Mouse (Mus musculus) stomach, embryonic 16.5 days (tissue): ENCODE measurements around the gene Anks1b. TPM values are rescaled to one million over a fixed set of nuclear protein-coding genes. Genes with fewer than 3 reads are reported as not detected.
A peak's percentile ranks its signal among the peaks of the same experiment; 100 is the strongest.

ENCODE experiments used
- ATAC-seq: fragments of 200-750 bp; cut with Nextera tagmentation; 2 replicates; pipeline ENCODE4 v1.8.0; 2017; ENCODE audit warnings: moderate number of reproducible peaks, moderate TSS enrichment; ENCODE audit not compliant: insufficient read depth, low FRiP score
- H3K27ac ChIP-seq: fragments of 300-500 bp; sonication (generic); 2 replicates; pipeline ENCODE4 v1.5.1; 2014; ENCODE audit warnings: low read length
- H3K27me3 ChIP-seq: fragments of 300-500 bp; sonication (generic); 2 replicates; pipeline ENCODE4 v1.6.1; 2014; ENCODE audit warnings: low read length, control low read depth, mixed read lengths; ENCODE audit not compliant: control insufficient read depth, insufficient read depth
- H3K36me3 ChIP-seq: fragments of 300-500 bp; sonication (generic); 2 replicates; pipeline ENCODE4 v1.6.1; 2014; ENCODE audit warnings: low read length; ENCODE audit not compliant: control insufficient read depth, insufficient read depth
- H3K4me1 ChIP-seq: fragments of 300-500 bp; sonication (generic); 2 replicates; pipeline ENCODE4 v1.6.1; 2014; ENCODE audit warnings: low read length, control low read depth, mixed read lengths; ENCODE audit not compliant: control insufficient read depth, insufficient read depth
- H3K4me2 ChIP-seq: fragments of 300-500 bp; sonication (generic); 2 replicates; pipeline ENCODE4 v1.6.1; 2014; ENCODE audit warnings: low read depth, low read length, mixed read lengths
- H3K4me3 ChIP-seq: fragments of 300-500 bp; sonication (generic); replicated peaks from 2 replicates; pipeline ENCODE4 v1.5.1; 2014; ENCODE audit warnings: mild to moderate bottlenecking, low read length
- H3K9ac ChIP-seq: fragments of 300-500 bp; sonication (generic); 2 replicates; pipeline ENCODE4 v1.6.1; 2014; ENCODE audit warnings: low read length
- H3K9me3 ChIP-seq: fragments of 300-500 bp; sonication (generic); replicated peaks from 2 replicates; pipeline ENCODE4 v1.6.1; 2016; ENCODE audit warnings: low read length, control low read depth; ENCODE audit not compliant: control insufficient read depth
- WGBS: fragments of 180-500 bp; shearing (Covaris S2); extraction: QIAGEN DNeasy Blood & Tissue Kit; methylation state at CpG from one replicate; pipeline ENCODE4 v1.1.7; 2014; 5-methylcytosine and 5-hydroxymethylcytosine counted together
- polyA plus RNA-seq: library from polyadenylated mRNA; unstranded; fragments of >200 nt; fragmentation: Nextera tagmentation; extraction: Ambion mirVana; gene quantifications from 2 replicates; pipeline ENCODE4 v1.2.1, GENCODE M21; 2015

Anks1b gene
- 1.3 and 1.4 TPM in 2 replicates for polyA plus RNA-seq

DNA sequence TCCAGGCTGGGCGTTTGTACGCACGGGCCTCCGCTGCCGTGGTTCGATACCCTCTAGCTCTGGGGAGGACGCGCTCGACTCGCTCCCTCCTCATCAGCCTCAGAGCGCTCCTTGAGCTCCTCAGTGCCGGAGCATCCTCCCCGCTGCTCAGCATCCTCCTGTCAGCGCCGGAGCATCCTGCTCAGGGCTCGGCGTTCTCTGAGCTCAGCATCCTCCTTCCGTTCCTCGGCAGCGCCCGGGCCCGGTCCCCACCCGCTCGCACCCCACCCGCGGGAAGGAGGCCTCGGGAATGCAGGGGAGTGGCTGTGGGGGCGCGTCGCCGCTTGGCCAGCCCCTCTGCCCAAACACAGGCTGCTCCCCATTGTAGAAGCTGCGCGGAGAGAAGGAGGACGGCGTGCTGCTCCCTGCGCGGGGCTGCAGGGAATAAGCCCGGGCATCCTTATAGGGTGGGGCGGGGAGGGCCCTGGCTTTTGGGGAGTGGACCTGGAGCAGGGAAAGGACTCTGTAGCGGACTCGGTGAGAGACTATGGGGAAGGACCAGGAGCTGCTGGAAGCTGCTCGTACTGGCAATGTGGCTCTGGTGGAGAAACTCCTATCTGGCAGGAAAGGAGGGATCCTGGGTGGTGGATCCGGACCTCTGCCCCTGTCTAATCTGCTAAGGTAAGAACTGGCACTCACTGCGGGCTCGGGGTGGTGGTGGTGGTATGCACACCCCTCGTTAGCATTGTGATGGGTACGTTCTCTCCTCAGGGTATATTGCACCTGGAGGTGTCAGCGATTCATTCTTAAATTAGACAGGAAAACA lies at the start of gene Anks1b:
Anks1b (plus strand) TSS at position 364 of the 805 bp plus-strand sequence.
- Histone ChIP-seq H3K4me3 (peak within 1 kb of the TSS; percentile 60), H3K36me3 (no peaks in the 10 kb centered on the region), H3K4me1 (peaks cover 10% of the 10 kb centered on the region), H3K27ac (no peak within 1 kb of the TSS), H3K27me3 (peaks cover 18% of the 10 kb centered on the region), H3K9ac (peak within 1 kb of the TSS; percentile 62), H3K9me3 (no peaks in the 10 kb centered on the region), H3K4me2 (peak within 1 kb of the TSS; percentile 98)
- ATAC-seq = peak; percentile 61
- WGBS = under 1% methylated on average over 48 of the region's 48 CpGs

DNA sequence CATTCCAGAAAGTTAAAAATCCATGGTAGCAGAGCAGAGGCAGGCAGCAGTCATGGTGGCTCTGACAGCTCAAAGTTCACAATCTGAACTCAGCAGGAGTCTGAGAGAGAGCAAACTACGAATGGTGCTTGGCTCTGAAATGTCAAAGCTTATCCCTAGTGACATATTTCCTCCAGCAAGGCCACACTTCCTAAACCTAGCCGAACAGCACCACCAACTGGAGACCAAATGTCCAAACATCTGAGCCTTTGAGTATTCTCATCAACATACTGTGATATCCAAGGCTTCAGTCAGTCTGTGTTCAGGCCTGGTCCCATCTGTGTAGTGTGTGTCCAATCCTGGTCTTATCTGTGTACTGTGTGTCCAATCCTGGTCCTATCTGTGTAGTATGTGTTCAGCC lies 49.4 kb upstream of the Anks1b start:
- Histone ChIP-seq H3K4me3 (no peak overlapping the region), H3K4me1 (no peaks in the 10 kb centered on the region), H3K9ac (no peak overlapping the region), H3K27me3 (no peaks in the 10 kb centered on the region), H3K9me3 (no peaks in the 10 kb centered on the region), H3K36me3 (no peaks in the 10 kb centered on the region), H3K4me2 (no peak overlapping the region), H3K27ac (no peak overlapping the region)
- WGBS = 29% methylated on average over 2 of the region's 2 CpGs
- ATAC-seq = no peak

DNA sequence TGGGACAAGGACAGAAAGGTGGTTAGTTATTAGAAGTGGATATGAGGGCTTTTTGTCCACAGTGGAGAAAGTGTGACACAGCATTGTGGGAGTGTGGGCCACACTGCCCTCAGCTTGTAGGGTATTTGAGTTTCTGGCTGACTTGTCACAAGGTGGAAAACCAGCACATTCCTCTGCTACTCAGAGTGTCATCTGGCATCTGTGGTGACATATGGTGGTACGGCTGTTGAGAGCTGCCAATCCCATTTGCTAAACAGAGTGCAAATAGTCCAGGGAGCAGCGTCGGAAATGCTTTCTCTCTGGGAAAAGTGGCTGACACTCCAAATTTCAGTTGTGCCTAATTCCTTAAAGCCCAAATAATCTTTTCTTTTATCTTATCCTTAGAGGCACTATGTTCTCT lies 46.4 kb upstream of the Anks1b start:
- H3K4me1 ChIP-seq = no peaks in the 10 kb centered on the region
- H3K27me3 ChIP-seq = no peaks in the 10 kb centered on the region
- H3K27ac ChIP-seq = no peak overlapping the region
- no peak overlapping the region for H3K4me3 ChIP-seq
- H3K4me2 ChIP-seq = no peak overlapping the region
- no peaks in the 10 kb centered on the region for H3K36me3 ChIP-seq
- ATAC-seq = no peak
- H3K9me3 ChIP-seq = no peaks in the 10 kb centered on the region
- 59% methylated on average over 3 of the region's 3 CpGs for WGBS
- H3K9ac ChIP-seq = no peak overlapping the region

DNA sequence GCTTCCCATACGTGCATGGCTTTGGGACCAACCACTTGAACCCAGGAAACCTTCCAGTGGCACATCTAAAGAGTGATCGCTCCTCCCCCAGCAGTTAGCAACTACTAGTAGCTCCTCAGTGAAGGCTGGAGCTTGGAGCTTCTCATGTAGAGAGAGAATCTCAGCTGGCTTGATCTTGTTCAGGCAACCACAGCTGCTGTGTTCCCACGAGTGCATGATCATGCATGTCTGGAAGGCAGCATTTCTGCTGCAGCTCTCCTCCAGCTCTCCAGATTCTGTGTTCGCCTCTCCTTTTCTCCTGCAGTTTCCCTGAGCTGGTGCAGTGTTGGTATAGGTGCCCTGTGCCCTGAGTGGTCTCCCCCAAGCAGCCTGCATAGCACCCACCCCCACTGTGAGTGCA lies 41.0 kb upstream of the Anks1b start:
- Histone ChIP-seq H3K27ac (no peak overlapping the region), H3K4me3 (no peak overlapping the region), H3K36me3 (no peaks in the 10 kb centered on the region), H3K27me3 (no peaks in the 10 kb centered on the region), H3K9me3 (no peaks in the 10 kb centered on the region), H3K9ac (no peak overlapping the region), H3K4me2 (no peak overlapping the region), H3K4me1 (no peaks in the 10 kb centered on the region)
- ATAC-seq = no peak
- WGBS = 64% methylated on average over 4 of the region's 4 CpGs

DNA sequence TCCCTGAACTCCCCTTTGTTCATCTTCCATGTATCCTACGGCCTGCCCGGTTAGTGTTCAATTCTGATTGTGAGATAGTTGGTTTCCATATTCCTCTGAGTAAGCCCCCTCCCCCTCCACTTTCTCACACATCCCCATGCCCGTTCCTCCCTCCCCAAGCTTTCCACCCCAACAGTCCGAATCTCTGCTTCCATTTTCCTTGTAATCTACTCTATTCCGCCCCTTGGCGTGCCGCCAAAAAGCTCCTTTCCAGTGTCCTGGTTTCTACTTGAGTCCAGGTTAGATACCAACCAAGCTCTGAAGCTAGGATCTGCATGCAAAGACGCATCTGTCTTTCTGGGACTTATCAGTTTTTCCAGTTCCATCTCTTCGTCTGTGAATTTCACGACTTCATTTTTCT lies 40.1 kb upstream of the Anks1b start:
- Histone ChIP-seq H3K4me2 (no peak overlapping the region), H3K27ac (no peak overlapping the region), H3K4me3 (no peak overlapping the region), H3K9ac (no peak overlapping the region), H3K27me3 (no peaks in the 10 kb centered on the region), H3K36me3 (no peaks in the 10 kb centered on the region), H3K9me3 (no peaks in the 10 kb centered on the region), H3K4me1 (no peaks in the 10 kb centered on the region)
- no peak for ATAC-seq
- 78% methylated on average over 10 of the region's 10 CpGs for WGBS

DNA sequence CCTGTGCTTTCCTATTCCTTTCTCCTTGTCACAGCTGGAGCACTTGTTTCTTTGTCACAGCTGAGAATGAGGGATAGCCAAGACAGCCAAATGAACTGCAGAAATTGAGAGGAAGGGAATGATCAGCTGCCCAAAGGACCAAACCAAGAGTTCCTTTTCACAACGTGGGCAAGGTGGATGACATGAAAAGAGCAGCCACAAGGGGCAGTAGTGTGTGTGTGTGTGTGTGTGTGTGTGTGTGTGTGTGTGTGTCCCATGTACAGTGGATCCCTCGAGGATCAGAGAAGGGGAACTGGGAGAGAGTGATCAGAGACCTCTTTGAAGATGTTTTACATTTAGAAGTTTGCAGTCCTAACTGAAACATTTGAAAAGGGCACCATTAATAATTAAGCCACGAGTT lies 35.8 kb upstream of the Anks1b start:
- no peak overlapping the region for H3K9ac ChIP-seq
- no peaks in the 10 kb centered on the region for H3K4me1 ChIP-seq
- no peaks in the 10 kb centered on the region for H3K36me3 ChIP-seq
- no peaks in the 10 kb centered on the region for H3K9me3 ChIP-seq
- no peak overlapping the region for H3K4me2 ChIP-seq
- no peak overlapping the region for H3K27ac ChIP-seq
- no peaks in the 10 kb centered on the region for H3K27me3 ChIP-seq
- no peak overlapping the region for H3K4me3 ChIP-seq
- 40% methylated on average over 3 of the region's 3 CpGs for WGBS
- ATAC-seq = no peak

DNA sequence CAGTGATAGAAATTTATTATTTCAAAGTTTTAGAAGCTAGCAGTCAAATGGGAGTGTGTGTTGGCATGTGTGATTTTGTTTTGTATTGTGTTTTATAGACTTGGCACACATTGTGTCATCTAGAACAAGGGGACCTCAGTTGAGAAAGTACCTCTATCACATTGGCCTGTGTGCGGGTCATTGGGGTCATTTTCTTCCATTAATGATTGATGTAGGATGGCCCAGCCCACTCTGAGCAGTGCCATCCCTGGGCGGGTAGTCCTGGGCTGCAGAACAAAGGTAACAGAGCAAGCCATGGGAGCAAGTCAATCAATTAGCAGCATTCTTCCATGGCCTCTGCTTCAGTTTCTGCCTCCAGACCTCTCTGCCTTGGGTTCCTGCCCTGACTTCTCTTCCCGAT lies 34.5 kb upstream of the Anks1b start:
- H3K4me1 ChIP-seq = no peaks in the 10 kb centered on the region
- 70% methylated on average over 3 of the region's 3 CpGs for WGBS
- no peak overlapping the region for H3K9ac ChIP-seq
- no peaks in the 10 kb centered on the region for H3K36me3 ChIP-seq
- H3K9me3 ChIP-seq = no peaks in the 10 kb centered on the region
- H3K27ac ChIP-seq = no peak overlapping the region
- no peak overlapping the region for H3K4me2 ChIP-seq
- no peaks in the 10 kb centered on the region for H3K27me3 ChIP-seq
- no peak for ATAC-seq
- no peak overlapping the region for H3K4me3 ChIP-seq

DNA sequence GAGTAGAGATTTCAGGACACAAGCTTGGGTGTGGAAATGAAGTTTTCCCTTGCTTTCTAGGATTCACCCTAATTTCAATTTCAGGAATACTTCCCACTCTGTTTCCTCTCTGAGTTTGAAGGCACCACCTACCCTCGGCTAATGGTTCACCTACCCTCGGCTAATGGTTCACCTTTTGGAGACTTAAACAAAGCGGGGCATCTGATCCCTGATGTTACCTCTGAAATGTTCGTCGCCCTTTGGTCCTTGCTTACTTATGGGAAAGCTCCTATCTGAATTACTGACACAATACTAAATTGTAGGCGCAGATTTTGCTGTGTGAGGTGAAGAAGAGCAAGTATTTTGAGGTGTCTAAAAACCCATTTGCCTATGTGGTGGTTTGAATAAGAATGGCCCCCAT lies 22.4 kb upstream of the Anks1b start:
- no peaks in the 10 kb centered on the region for H3K9me3 ChIP-seq
- H3K4me1 ChIP-seq = no peaks in the 10 kb centered on the region
- no peak for ATAC-seq
- no peaks in the 10 kb centered on the region for H3K36me3 ChIP-seq
- no peak overlapping the region for H3K27ac ChIP-seq
- no peak overlapping the region for H3K4me3 ChIP-seq
- H3K9ac ChIP-seq = no peak overlapping the region
- H3K4me2 ChIP-seq = no peak overlapping the region
- H3K27me3 ChIP-seq = no peaks in the 10 kb centered on the region
- 85% methylated on average over 6 of the region's 6 CpGs for WGBS

DNA sequence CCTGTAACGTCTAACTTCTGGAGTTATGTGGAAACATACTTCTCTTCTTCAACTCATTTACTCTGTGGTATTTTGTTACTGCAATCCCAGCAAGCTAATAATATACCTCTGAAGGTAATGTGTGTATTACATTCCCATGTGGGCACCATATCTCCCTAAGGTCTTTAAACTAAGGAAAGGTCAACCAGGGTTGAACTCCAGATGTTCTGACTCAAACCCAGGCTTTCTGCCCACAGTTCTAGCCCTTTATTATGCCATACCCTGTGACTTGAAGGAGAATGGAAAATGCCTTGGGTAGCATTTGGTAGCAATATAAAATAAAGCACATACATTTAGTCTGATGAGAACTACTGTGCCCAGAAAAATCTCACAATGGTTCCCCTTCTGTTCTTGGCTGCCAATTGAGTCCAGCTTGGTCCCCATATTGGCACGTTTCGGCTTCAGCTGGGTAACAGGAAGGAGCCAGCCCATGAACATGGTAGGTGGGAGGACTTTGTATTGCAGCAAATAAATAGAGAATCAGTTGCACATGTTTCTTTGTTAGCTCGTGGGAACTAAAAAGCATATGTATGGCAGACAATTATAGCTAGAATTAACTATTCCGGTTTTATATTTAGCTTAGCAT lies 17.9 kb upstream of the Anks1b start:
- no peak overlapping the region for H3K4me3 ChIP-seq
- H3K4me1 ChIP-seq = no peaks in the 10 kb centered on the region
- no peaks in the 10 kb centered on the region for H3K27me3 ChIP-seq
- 81% methylated on average over 5 of the region's 5 CpGs for WGBS
- no peak overlapping the region for H3K9ac ChIP-seq
- no peaks in the 10 kb centered on the region for H3K36me3 ChIP-seq
- ATAC-seq = no peak
- no peaks in the 10 kb centered on the region for H3K9me3 ChIP-seq
- no peak overlapping the region for H3K4me2 ChIP-seq
- H3K27ac ChIP-seq = no peak overlapping the region
